Mouse (Mus musculus) liver, adult 2 months (tissue): ENCODE results near the gene Slc25a13.

Experiments
- CTCF ChIP-seq: fragments of 200-500 bp; IDR thresholded peaks from 2 replicates; pipeline ENCODE4 v1.5.1; 2011; ENCODE audit warnings: low read depth, low read length, control low read depth
- POLR2A ChIP-seq: fragments of 200-500 bp; IDR thresholded peaks from 2 replicates; pipeline ENCODE4 v1.6.1; 2011; ENCODE audit warnings: low read length, control low read depth; ENCODE audit not compliant: insufficient read depth; ENCODE audit errors: extremely low read depth

DNA sequence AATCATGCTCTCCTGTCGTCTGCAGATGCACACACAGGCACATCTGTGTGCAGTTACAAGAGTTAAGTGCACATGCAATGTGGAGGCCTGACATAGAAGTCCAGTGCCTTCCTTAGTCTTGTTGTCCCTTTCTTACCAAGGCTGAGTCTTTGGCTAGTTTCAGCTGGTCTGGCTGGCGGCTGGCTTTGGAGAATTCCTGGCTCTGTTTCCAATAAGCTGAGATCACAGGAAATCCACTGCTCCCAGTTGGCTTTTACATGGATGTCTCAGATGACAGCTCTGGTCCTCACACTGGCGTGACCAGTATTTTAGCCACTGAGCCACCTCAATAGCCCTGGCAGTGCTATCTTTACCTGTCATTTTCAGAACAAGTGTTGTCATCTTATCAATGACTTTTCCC is 126.0 kb downstream of the Slc25a13 start:
- TF ChIP-seq CTCF (no peak), POLR2A (no peak)
